Mouse (Mus musculus) C2C12 (cell line): Measurements from ENCODE around the gene Ikzf3.

Source experiments
- CEBPB ChIP-seq: IDR thresholded peaks from one replicate; pipeline ENCODE4 v1.6.1; 2011; ENCODE audit warnings: low read depth, mild to moderate bottlenecking, control low read depth, moderate library complexity
- CTCF ChIP-seq: IDR thresholded peaks from one replicate; pipeline ENCODE4 v1.5.1; 2011; ENCODE audit not compliant: control insufficient read depth, insufficient read depth, insufficient read length
- MAX ChIP-seq: IDR thresholded peaks from one replicate; pipeline ENCODE4 v1.6.1; 2011; ENCODE audit warnings: mild to moderate bottlenecking, control low read depth
- MYOG ChIP-seq: IDR thresholded peaks from one replicate; pipeline ENCODE4 v1.6.1; 2011; ENCODE audit not compliant: control insufficient read depth, insufficient read length; ENCODE audit errors: extremely low read depth
- USF1 ChIP-seq: IDR thresholded peaks from one replicate; pipeline ENCODE4 v1.6.1; 2011; ENCODE audit warnings: low read depth, mild to moderate bottlenecking, control low read depth, moderate library complexity

DNA sequence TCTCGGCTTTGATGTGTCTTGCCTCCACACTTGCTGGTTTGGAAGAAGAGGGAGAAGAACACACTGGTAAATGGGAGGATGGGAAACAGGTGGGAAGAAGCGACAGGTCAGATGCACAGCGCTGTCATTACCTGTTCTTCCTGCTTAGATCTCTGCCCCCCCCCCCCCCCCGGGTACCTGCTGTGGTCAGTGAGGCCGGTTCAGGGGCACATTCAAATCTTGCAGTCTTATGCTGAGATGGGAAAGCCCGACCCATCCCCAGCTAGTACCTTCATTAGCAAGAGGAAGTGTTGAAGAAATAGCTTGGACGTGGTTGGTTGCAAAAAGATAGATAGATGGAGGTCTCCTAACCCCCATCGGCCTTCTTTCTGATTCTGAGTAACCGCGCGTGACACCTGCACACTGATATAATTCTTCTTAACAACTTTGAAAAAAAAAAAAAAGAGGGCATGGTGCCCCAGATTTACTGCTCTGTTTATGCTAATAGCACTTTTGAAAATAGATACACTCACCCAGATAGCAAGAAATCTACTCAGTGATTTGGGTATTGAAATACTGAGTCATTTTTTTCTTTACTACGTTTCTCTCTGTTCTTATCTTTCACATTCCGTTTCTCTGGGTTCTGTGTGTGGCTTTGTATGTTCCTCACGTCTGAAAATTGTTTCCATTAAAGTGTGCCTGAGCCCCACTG, 68.7 kb downstream of the Ikzf3 start:
- TF ChIP-seq CTCF: no peak
- no peak for TF ChIP-seq CEBPB
- TF ChIP-seq USF1: no peak
- no peak for TF ChIP-seq MYOG
- no peak for TF ChIP-seq MAX
